Mouse (Mus musculus): ENCODE data around the gene Higd1a. TPM values are rescaled to one million over a fixed set of nuclear protein-coding genes. Genes with fewer than 3 reads are reported as not detected.

Higd1a gene
- polyA plus RNA-seq, 1 experiment from 2014 or later = 148 TPM

- no peak overlapping the region for H3K4me2 ChIP-seq (ENCODE audit: low read length)
- no peaks in the 10 kb centered on the region for H3K36me3 ChIP-seq (ENCODE audit: insufficient read depth, low read length)
- TF ChIP-seq CTCF (IDR thresholded peaks at IDR 0.05; ENCODE audit: low read depth) = no peak
- DNase-seq (ENCODE audit: low spot score) (no peak), ATAC-seq (replicated peaks; ENCODE audit: low FRiP score, low read depth) (no peak)
- no peak overlapping the region for H3K27ac ChIP-seq
- H3K27me3 ChIP-seq (ENCODE audit: insufficient read depth, low read length) = no peaks in the 10 kb centered on the region
- H3K9ac ChIP-seq (ENCODE audit: low read depth, low read length) = no peak overlapping the region
- H3K9me3 ChIP-seq (replicated peaks; ENCODE audit: low read length) = no peaks in the 10 kb centered on the region
- no peaks in the 10 kb centered on the region for H3K4me1 ChIP-seq (replicated peaks; ENCODE audit: insufficient read depth, low read length)
- WGBS = 77% methylated on average over 8 of the region's 8 CpGs
- no peak overlapping the region for H3K4me3 ChIP-seq (replicated peaks; ENCODE audit: low read depth, low read length)
Measured at GRCm38 (mm10) chr9:121903476-121904305, 45.5 kb upstream of the Higd1a start.

- no peak overlapping the region for H3K27ac ChIP-seq
- no peak overlapping the region for H3K4me2 ChIP-seq (ENCODE audit: low read length)
- H3K36me3 ChIP-seq (ENCODE audit: insufficient read depth, low read length) = no peaks in the 10 kb centered on the region
- H3K4me3 ChIP-seq (replicated peaks; ENCODE audit: low read depth, low read length) = no peak overlapping the region
- no peak for TF ChIP-seq CTCF (IDR thresholded peaks at IDR 0.05; ENCODE audit: low read depth)
- H3K9me3 ChIP-seq (replicated peaks; ENCODE audit: low read length) = no peaks in the 10 kb centered on the region
- no peak overlapping the region for H3K9ac ChIP-seq (ENCODE audit: low read depth, low read length)
- DNase-seq (ENCODE audit: low spot score) (no peak), ATAC-seq (replicated peaks; ENCODE audit: low FRiP score, low read depth) (no peak)
- no peaks in the 10 kb centered on the region for H3K4me1 ChIP-seq (replicated peaks; ENCODE audit: insufficient read depth, low read length)
- no peaks in the 10 kb centered on the region for H3K27me3 ChIP-seq (ENCODE audit: insufficient read depth, low read length)
- WGBS = 50% methylated on average over 5 of the region's 5 CpGs
Measured at GRCm38 (mm10) chr9:121901710-121902700, 43.8 kb upstream of the Higd1a start.

GRCm38 (mm10) chr9:121900282-121900855 is 42.2 kb upstream of the Higd1a start:
- H3K9me3 ChIP-seq (replicated peaks; ENCODE audit: low read length) = no peaks in the 10 kb centered on the region
- no peaks in the 10 kb centered on the region for H3K4me1 ChIP-seq (replicated peaks; ENCODE audit: insufficient read depth, low read length)
- no peaks in the 10 kb centered on the region for H3K27me3 ChIP-seq (ENCODE audit: insufficient read depth, low read length)
- ATAC-seq (replicated peaks; ENCODE audit: low FRiP score, low read depth) = no peak
- H3K4me3 ChIP-seq (replicated peaks; ENCODE audit: low read depth, low read length) = no peak overlapping the region
- 90% methylated on average over 5 of the region's 5 CpGs for WGBS
- no peak overlapping the region for H3K27ac ChIP-seq
- DNase-seq (ENCODE audit: low spot score) = no peak
- no peak overlapping the region for H3K9ac ChIP-seq (ENCODE audit: low read depth, low read length)
- H3K36me3 ChIP-seq (ENCODE audit: insufficient read depth, low read length) = no peaks in the 10 kb centered on the region
- no peak for TF ChIP-seq CTCF (IDR thresholded peaks at IDR 0.05; ENCODE audit: low read depth)
- H3K4me2 ChIP-seq (ENCODE audit: low read length) = no peak overlapping the region

- Histone ChIP-seq H3K27ac (no peak overlapping the region), H3K9ac (ENCODE audit: low read depth, low read length) (no peak overlapping the region), H3K4me3 (replicated peaks; ENCODE audit: low read depth, low read length) (no peak overlapping the region), H3K36me3 (ENCODE audit: insufficient read depth, low read length) (no peaks in the 10 kb centered on the region), H3K4me2 (ENCODE audit: low read length) (no peak overlapping the region), H3K27me3 (ENCODE audit: insufficient read depth, low read length) (no peaks in the 10 kb centered on the region), H3K9me3 (replicated peaks; ENCODE audit: low read length) (no peaks in the 10 kb centered on the region), H3K4me1 (replicated peaks; ENCODE audit: insufficient read depth, low read length) (no peaks in the 10 kb centered on the region)
- no peak for DNase-seq (ENCODE audit: low spot score)
- TF ChIP-seq CTCF (IDR thresholded peaks at IDR 0.05; ENCODE audit: low read depth) = no peak
- ATAC-seq (replicated peaks; ENCODE audit: low FRiP score, low read depth) = no peak
- 68% methylated on average over 6 of the region's 6 CpGs for WGBS
Measured at GRCm38 (mm10) chr9:121899306-121899705, 41.1 kb upstream of the Higd1a start.

- no peaks in the 10 kb centered on the region for H3K36me3 ChIP-seq (ENCODE audit: insufficient read depth, low read length)
- ATAC-seq (replicated peaks; ENCODE audit: low FRiP score, low read depth) = no peak
- no peaks in the 10 kb centered on the region for H3K27me3 ChIP-seq (ENCODE audit: insufficient read depth, low read length)
- H3K4me2 ChIP-seq (ENCODE audit: low read length) = 0 out of 2 replicates have a peak within 1 kb of the TSS, but pooled peaks have one; percentile 2
- no peaks in the 10 kb centered on the region for H3K4me1 ChIP-seq (replicated peaks; ENCODE audit: insufficient read depth, low read length)
- H3K4me3 ChIP-seq (replicated peaks; ENCODE audit: low read depth, low read length) = no peak within 1 kb of the TSS
- DNase-seq (ENCODE audit: low spot score) = no peak
- WGBS = 64% methylated on average over 9 of the region's 9 CpGs
- no peaks in the 10 kb centered on the region for H3K9me3 ChIP-seq (replicated peaks; ENCODE audit: low read length)
- no peak for TF ChIP-seq CTCF (IDR thresholded peaks at IDR 0.05; ENCODE audit: low read depth)
- H3K27ac ChIP-seq = no peak within 1 kb of the TSS
- H3K9ac ChIP-seq (ENCODE audit: low read depth, low read length) = no peak within 1 kb of the TSS
Measured at GRCm38 (mm10) chr9:121898245-121898644, 40.1 kb upstream of the Higd1a start, which contains the start of gene Ackr2. Gene Ackr2, plus strand, starts transcription at chr9:121898355.

- H3K27ac ChIP-seq = no peak overlapping the region
- no peak overlapping the region for H3K4me3 ChIP-seq (replicated peaks; ENCODE audit: low read depth, low read length)
- H3K9me3 ChIP-seq (replicated peaks; ENCODE audit: low read length) = no peaks in the 10 kb centered on the region
- no peak overlapping the region for H3K9ac ChIP-seq (ENCODE audit: low read depth, low read length)
- H3K36me3 ChIP-seq (ENCODE audit: insufficient read depth, low read length) = no peaks in the 10 kb centered on the region
- H3K27me3 ChIP-seq (ENCODE audit: insufficient read depth, low read length) = no peaks in the 10 kb centered on the region
- no peaks in the 10 kb centered on the region for H3K4me1 ChIP-seq (replicated peaks; ENCODE audit: insufficient read depth, low read length)
- TF ChIP-seq CTCF (IDR thresholded peaks at IDR 0.05; ENCODE audit: low read depth) = no peak
- 47% methylated on average over 4 of the region's 4 CpGs for WGBS
- ATAC-seq (replicated peaks; ENCODE audit: low FRiP score, low read depth) (no peak), DNase-seq (ENCODE audit: low spot score) (no peak)
- H3K4me2 ChIP-seq (ENCODE audit: low read length) = no peak overlapping the region
Measured at GRCm38 (mm10) chr9:121896820-121897219, 38.7 kb upstream of the Higd1a start.
